Comparison of ENCODE assay signal across 10 mouse cellular contexts in the genomic region with DNA sequence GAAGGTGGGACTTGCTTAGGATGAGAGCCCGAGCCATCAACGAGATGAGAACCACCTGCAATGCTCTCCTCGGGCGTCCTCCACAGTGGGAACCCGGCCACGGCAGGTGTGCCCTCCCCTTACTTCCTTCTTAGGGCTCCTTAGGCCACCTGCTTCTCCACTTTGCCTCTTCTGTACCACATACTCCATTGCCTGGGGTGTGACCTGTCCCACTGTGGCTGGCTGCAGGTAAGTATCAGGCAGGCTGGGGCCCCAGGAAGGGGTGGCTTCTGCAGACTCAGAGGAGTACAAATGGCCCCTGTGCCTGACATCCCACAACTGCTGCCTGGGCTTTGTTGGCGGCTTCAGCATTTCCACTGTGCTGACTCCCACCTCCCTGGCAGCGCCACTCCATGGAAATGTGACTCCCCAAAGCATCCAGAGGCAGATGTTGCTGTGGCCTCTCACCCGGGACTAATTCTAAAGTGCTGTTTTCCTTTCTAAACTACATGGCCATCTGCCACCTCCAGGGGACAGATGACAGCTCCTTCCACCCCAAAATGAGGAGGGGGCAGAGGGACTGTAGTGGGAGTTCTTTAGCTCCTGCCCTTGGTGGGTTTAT. TPM values are rescaled to one million over a fixed set of nuclear protein-coding genes. Genes with fewer than 3 reads are reported as not detected.
DNase-seq lines count a peak whose midpoint lies in the region; ATAC-seq lines count a peak whose summit lies in the region.
"Had no signal": no experiment of that assay in that cellular context is flagged by ENCODE, and none has a peak within 500 bp of the region (broad histone marks: within the 10 kb centered on the region; RNA-seq: fewer than 3 reads in every experiment).

No protein-coding gene starts in this region.

- H3K9me3 ChIP-seq in kidney, embryonic 14.5 days (ENCODE audit: control insufficient read depth, low read length) = no peaks in the 10 kb centered on the region
- H3K9me3 ChIP-seq in embryonic facial prominence, embryonic 11.5 days (replicated peaks; ENCODE audit: control insufficient read depth, low read length) = no peaks in the 10 kb centered on the region
- H3K9me3 ChIP-seq in hindbrain, embryonic 15.5 days = no peaks in the 10 kb centered on the region
- no peaks in the 10 kb centered on the region for H3K9me3 ChIP-seq in neural tube, embryonic 11.5 days (ENCODE audit: control insufficient read depth, low read length)

- peaks cover 99% of the 10 kb centered on the region for H3K4me1 ChIP-seq in kidney, embryonic 14.5 days (ENCODE audit: control insufficient read depth, insufficient read depth, low read length)
- peaks cover 39% of the 10 kb centered on the region for H3K4me1 ChIP-seq in embryonic facial prominence, embryonic 11.5 days (ENCODE audit: control insufficient read depth, insufficient read depth, low read length)
- peaks cover 95% of the 10 kb centered on the region for H3K4me1 ChIP-seq in hindbrain, embryonic 15.5 days (replicated peaks)
- H3K4me1 ChIP-seq in neural tube, embryonic 11.5 days (ENCODE audit: control insufficient read depth, insufficient read depth, low read length) = peaks cover 98% of the 10 kb centered on the region

- H3K9ac ChIP-seq in kidney, embryonic 14.5 days (ENCODE audit: low read depth, low read length) = no peak overlapping the region
- H3K9ac ChIP-seq in embryonic facial prominence, embryonic 11.5 days (replicated peaks; ENCODE audit: low read length) = peak overlapping the region; percentile 13; the same call in 1 of the 2 replicates
- H3K9ac ChIP-seq in hindbrain, embryonic 15.5 days = no peak overlapping the region
- H3K9ac ChIP-seq in neural tube, embryonic 11.5 days (ENCODE audit: low read length) = peak overlapping the region; percentile 47

- H3K4me3 ChIP-seq in kidney, embryonic 14.5 days (ENCODE audit: low read length) = no peak overlapping the region
- no peak overlapping the region for H3K4me3 ChIP-seq in embryonic facial prominence, embryonic 11.5 days (ENCODE audit: low read depth, low read length)
- H3K4me3 ChIP-seq in hindbrain, embryonic 15.5 days = no peak overlapping the region
- H3K4me3 ChIP-seq in neural tube, embryonic 11.5 days (ENCODE audit: low read depth, low read length) = no peak overlapping the region

- 22% methylated on average over 9 of the region's 9 CpGs for WGBS in kidney, embryonic 14.5 days
- WGBS in embryonic facial prominence, embryonic 11.5 days = 44% methylated on average over 9 of the region's 9 CpGs
- 52% methylated on average over 9 of the region's 9 CpGs for WGBS in hindbrain, embryonic 15.5 days
- 48% methylated on average over 9 of the region's 9 CpGs for WGBS in neural tube, embryonic 11.5 days

- peak overlapping the region; percentile 17 for H3K4me2 ChIP-seq in kidney, embryonic 14.5 days (replicated peaks; ENCODE audit: low read depth, low read length)
- H3K4me2 ChIP-seq in embryonic facial prominence, embryonic 11.5 days (ENCODE audit: low read depth, low read length) = no peak overlapping the region
- peak overlapping the region; percentile 42 for H3K4me2 ChIP-seq in hindbrain, embryonic 15.5 days
- peak overlapping the region; percentile 44 for H3K4me2 ChIP-seq in neural tube, embryonic 11.5 days (ENCODE audit: low read depth)

- peak overlapping the region; percentile 91 for H3K27ac ChIP-seq in kidney, embryonic 14.5 days (ENCODE audit: low read depth, low read length)
- peak overlapping the region; percentile 77 for H3K27ac ChIP-seq in embryonic facial prominence, embryonic 11.5 days (replicated peaks; ENCODE audit: low read depth, low read length)
- peak overlapping the region; percentile 85 for H3K27ac ChIP-seq in hindbrain, embryonic 15.5 days (replicated peaks)
- peak overlapping the region; percentile 95 for H3K27ac ChIP-seq in neural tube, embryonic 11.5 days (ENCODE audit: low read depth, low read length)

- H3K27me3 ChIP-seq in kidney, embryonic 14.5 days (ENCODE audit: control insufficient read depth, insufficient read depth, low read length) = no peaks in the 10 kb centered on the region
- no peaks in the 10 kb centered on the region for H3K27me3 ChIP-seq in embryonic facial prominence, embryonic 11.5 days (ENCODE audit: control insufficient read depth, insufficient read depth, low read length)
- no peaks in the 10 kb centered on the region for H3K27me3 ChIP-seq in hindbrain, embryonic 15.5 days
- H3K27me3 ChIP-seq in neural tube, embryonic 11.5 days (ENCODE audit: control insufficient read depth, insufficient read depth, low read length) = no peaks in the 10 kb centered on the region

- no peak for DNase-seq in kidney, adult 9 months
- DNase-seq in embryonic facial prominence, embryonic 11.5 days (ENCODE audit: low spot score) = peak; percentile 56
- peak; percentile 67 for DNase-seq in neural tube, embryonic 11.5 days (ENCODE audit: low spot score)
- no peak for DNase-seq in cerebellum, adult 11 months
- no peak for DNase-seq in MN1 (ENCODE audit: low spot score)
- DNase-seq: cerebellum, adult 8-10 months; kidney, adult 2 months had no signal

- ATAC-seq in kidney, embryonic 14.5 days (ENCODE audit: low FRiP score, low TSS enrichment) = no peak; the same call in 1 of the 2 replicates
- no peak for ATAC-seq in embryonic facial prominence, embryonic 11.5 days (replicated peaks; ENCODE audit: insufficient number of reproducible peaks, low FRiP score, low TSS enrichment, low read depth)
- no peak for ATAC-seq in hindbrain, embryonic 15.5 days (ENCODE audit: low FRiP score, low read depth)
- no peak for ATAC-seq in neural tube, embryonic 11.5 days (ENCODE audit: insufficient read depth, low FRiP score, low TSS enrichment)
- no peak for ATAC-seq in erythroid progenitor cell, adult 5-6 weeks (replicated peaks; ENCODE audit: low FRiP score, poor library complexity, severe bottlenecking)

- peaks cover 16% of the 10 kb centered on the region for H3K36me3 ChIP-seq in kidney, embryonic 14.5 days (ENCODE audit: control insufficient read depth, insufficient read depth, low read length)
- peaks cover 2% of the 10 kb centered on the region; the same call in 1 of the 2 replicates for H3K36me3 ChIP-seq in embryonic facial prominence, embryonic 11.5 days (replicated peaks; ENCODE audit: control insufficient read depth, insufficient read depth, low read depth, low read length)
- no peaks in the 10 kb centered on the region for H3K36me3 ChIP-seq in hindbrain, embryonic 15.5 days
- peaks cover 5% of the 10 kb centered on the region for H3K36me3 ChIP-seq in neural tube, embryonic 11.5 days (ENCODE audit: control insufficient read depth, insufficient read depth, low read length)

RNA-seq across cellular contexts. Expression of gene Notch1, which starts 27.8 kb away (rescaled TPM):
- polyA plus RNA-seq in kidney, embryonic 14.5 days (2014; fragmentation: Nextera tagmentation; extraction: Ambion mirVana) = 33.4 and 45.1 TPM in 2 replicates
- polyA plus RNA-seq in embryonic facial prominence, embryonic 11.5 days (2014; fragmentation: Nextera tagmentation; extraction: Ambion mirVana) = 17.2 and 17.7 TPM in 2 replicates
- polyA plus RNA-seq in hindbrain, embryonic 15.5 days (2015; fragmentation: Nextera tagmentation; extraction: Ambion mirVana) = 16.3 and 18.2 TPM in 2 replicates
- polyA plus RNA-seq in neural tube, embryonic 11.5 days (2014; fragmentation: Nextera tagmentation; extraction: Ambion mirVana) = 56.9 and 60.4 TPM in 2 replicates
- total RNA-seq in erythroid progenitor cell, adult 5-6 weeks (2015; ENCODE audit: low replicate concordance) = 5.4 and 9.0 TPM in 2 replicates
- 1.5 and 6.0 TPM in 2 replicates for total RNA-seq in erythroid progenitor cell, adult 5-6 weeks (2017; ENCODE audit: low replicate concordance)

RNA-seq across cellular contexts. Expression of gene Sec16a, which starts 43.6 kb away (rescaled TPM):
- 18.9 and 43.9 TPM in 2 replicates for polyA plus RNA-seq in kidney, embryonic 14.5 days (2014; fragmentation: Nextera tagmentation; extraction: Ambion mirVana)
- 30.4 and 33.3 TPM in 2 replicates for polyA plus RNA-seq in embryonic facial prominence, embryonic 11.5 days (2014; fragmentation: Nextera tagmentation; extraction: Ambion mirVana)
- 17.5 and 21.6 TPM in 2 replicates for polyA plus RNA-seq in hindbrain, embryonic 15.5 days (2015; fragmentation: Nextera tagmentation; extraction: Ambion mirVana)
- polyA plus RNA-seq in neural tube, embryonic 11.5 days (2014; fragmentation: Nextera tagmentation; extraction: Ambion mirVana) = 40.2 and 40.5 TPM in 2 replicates
- 13.0 TPM in 2 replicates for total RNA-seq in erythroid progenitor cell, adult 5-6 weeks (2015; ENCODE audit: low replicate concordance)
- 7.3 and 15.7 TPM in 2 replicates for total RNA-seq in erythroid progenitor cell, adult 5-6 weeks (2017; ENCODE audit: low replicate concordance)

Comparison
In these comparisons a context has a peak if more than half of its experiments do, and no peak if none do; other contexts are left out.
1. H3K9ac ChIP-seq: peak in embryonic facial prominence, embryonic 11.5 days (single experiment) and neural tube, embryonic 11.5 days (single experiment); none in kidney, embryonic 14.5 days (single experiment) and hindbrain, embryonic 15.5 days (single experiment).
2. DNase-seq: peak in embryonic facial prominence, embryonic 11.5 days (single experiment) and neural tube, embryonic 11.5 days (single experiment); none in kidney, adult 9 months (single experiment), cerebellum, adult 11 months (single experiment) and MN1 (single experiment).
3. Peak in every context shown above with its lines, with median percentiles within 50 percentile points of each other: H3K27ac ChIP-seq.